Mouse (Mus musculus): ENCODE data around the gene Vmn2r30. TPM values are rescaled to one million over a fixed set of nuclear protein-coding genes. Genes with fewer than 3 reads are reported as not detected.

The Vmn2r30 gene
- not detected for polyA plus RNA-seq (2015; fragmentation: Illumina TruSeq; extraction: RNeasy Lipid Tissue Mini Kit (QIAGEN cat#74804); ENCODE audit: insufficient read depth, low replicate concordance)

DNA sequence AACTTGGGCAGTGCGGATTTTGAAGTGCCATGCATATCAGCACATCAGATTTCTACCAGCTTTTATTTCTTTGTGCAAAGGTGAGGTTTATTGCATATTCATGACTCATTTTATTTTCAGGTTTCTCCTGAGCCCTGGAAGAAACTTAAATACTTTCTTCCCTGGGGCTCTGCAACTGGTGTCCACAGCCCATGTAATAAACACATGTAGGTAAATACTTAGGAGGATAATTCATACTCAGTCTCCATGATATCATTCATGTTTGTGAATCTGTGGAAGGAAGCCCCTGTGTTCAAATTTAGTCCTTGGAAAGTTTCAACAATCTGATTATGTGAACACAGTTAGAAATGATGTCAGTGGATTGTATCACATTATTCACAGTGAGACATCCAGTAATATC, at the start of gene Vmn2r30:
Vmn2r30 (minus strand) TSS at position 101 of the 400 bp plus-strand sequence.

GRCm38 (mm10) chr7:7374431-7374830, 37.0 kb upstream of the Vmn2r30 start, which contains the start of gene Gm45783:
TSS of gene Gm45783 (minus strand) at chr7:7374573.

DNA sequence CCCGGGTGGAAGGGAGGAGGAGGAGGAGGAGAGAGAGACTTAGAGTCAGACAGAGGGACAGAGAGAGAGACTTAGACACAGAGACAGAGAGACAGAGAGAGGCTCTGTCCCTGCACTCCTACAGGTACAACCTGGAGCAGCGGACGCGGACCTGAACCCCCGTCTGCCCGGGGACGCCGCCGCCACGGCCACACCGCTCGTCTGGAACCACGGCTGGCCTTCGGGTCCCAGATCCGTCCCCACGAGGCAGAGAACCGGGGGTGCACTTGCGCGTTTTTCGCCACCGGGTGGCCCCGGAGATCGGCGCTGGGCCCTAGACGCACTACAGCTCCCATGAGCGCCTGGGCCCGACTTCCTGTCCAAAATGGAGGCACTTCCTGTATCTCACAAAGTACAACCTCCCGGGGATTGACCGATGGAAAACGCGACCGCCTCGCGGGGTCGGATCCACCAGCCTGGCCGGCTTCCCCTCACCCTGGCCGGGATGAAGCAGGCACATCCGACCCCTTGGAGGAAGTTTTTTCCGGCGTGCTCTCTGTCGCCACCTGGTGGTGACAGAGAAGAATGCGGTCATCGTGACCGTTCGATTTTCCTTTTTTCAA, 59.3 kb downstream of the Vmn2r30 start, which contains the start of gene Gm45844:
Gm45844 (minus strand) TSS at position 324 of the 602 bp plus-strand sequence.

Other genes with a start within 250 kb of the Vmn2r30 start
- 19.8 TPM for gene Zfp954, start 216.1 kb downstream of the Vmn2r30 start, polyA plus RNA-seq (2015; fragmentation: Illumina TruSeq; extraction: RNeasy Lipid Tissue Mini Kit (QIAGEN cat#74804); ENCODE audit: insufficient read depth, low replicate concordance)
- gene Zfp773, start 200.9 kb downstream of the Vmn2r30 start, polyA plus RNA-seq (2015; fragmentation: Illumina TruSeq; extraction: RNeasy Lipid Tissue Mini Kit (QIAGEN cat#74804); ENCODE audit: insufficient read depth, low replicate concordance): 8.6 TPM
- 4.3 TPM for gene Zfp418, start 166.3 kb downstream of the Vmn2r30 start, polyA plus RNA-seq (2015; fragmentation: Illumina TruSeq; extraction: RNeasy Lipid Tissue Mini Kit (QIAGEN cat#74804); ENCODE audit: insufficient read depth, low replicate concordance)
- gene Zfp772, start 127.6 kb downstream of the Vmn2r30 start, polyA plus RNA-seq (2015; fragmentation: Illumina TruSeq; extraction: RNeasy Lipid Tissue Mini Kit (QIAGEN cat#74804); ENCODE audit: insufficient read depth, low replicate concordance): 4.8 TPM
- gene Vmn2r29, start 90.3 kb downstream of the Vmn2r30 start, polyA plus RNA-seq (2015; fragmentation: Illumina TruSeq; extraction: RNeasy Lipid Tissue Mini Kit (QIAGEN cat#74804); ENCODE audit: insufficient read depth, low replicate concordance): 1.2 TPM
- gene Gm45844, start 59.3 kb downstream of the Vmn2r30 start, polyA plus RNA-seq (2015; fragmentation: Illumina TruSeq; extraction: RNeasy Lipid Tissue Mini Kit (QIAGEN cat#74804); ENCODE audit: insufficient read depth, low replicate concordance): 2.4 TPM
- gene Clcn4, start 36.8 kb downstream of the Vmn2r30 start, polyA plus RNA-seq (2015; fragmentation: Illumina TruSeq; extraction: RNeasy Lipid Tissue Mini Kit (QIAGEN cat#74804); ENCODE audit: insufficient read depth, low replicate concordance): 56.7 TPM
- not detected for gene Gm45783, start 37.0 kb upstream of the Vmn2r30 start, polyA plus RNA-seq (2015; fragmentation: Illumina TruSeq; extraction: RNeasy Lipid Tissue Mini Kit (QIAGEN cat#74804); ENCODE audit: insufficient read depth, low replicate concordance)
- not detected for gene Vmn2r31, start 62.1 kb upstream of the Vmn2r30 start, polyA plus RNA-seq (2015; fragmentation: Illumina TruSeq; extraction: RNeasy Lipid Tissue Mini Kit (QIAGEN cat#74804); ENCODE audit: insufficient read depth, low replicate concordance)
- gene Vmn2r32, start 142.4 kb upstream of the Vmn2r30 start, polyA plus RNA-seq (2015; fragmentation: Illumina TruSeq; extraction: RNeasy Lipid Tissue Mini Kit (QIAGEN cat#74804); ENCODE audit: insufficient read depth, low replicate concordance): not detected
- gene Vmn2r33, start 229.2 kb upstream of the Vmn2r30 start, polyA plus RNA-seq (2015; fragmentation: Illumina TruSeq; extraction: RNeasy Lipid Tissue Mini Kit (QIAGEN cat#74804); ENCODE audit: insufficient read depth, low replicate concordance): not detected